ENCODE assay signal across 19 mouse cellular contexts in the genomic region with DNA sequence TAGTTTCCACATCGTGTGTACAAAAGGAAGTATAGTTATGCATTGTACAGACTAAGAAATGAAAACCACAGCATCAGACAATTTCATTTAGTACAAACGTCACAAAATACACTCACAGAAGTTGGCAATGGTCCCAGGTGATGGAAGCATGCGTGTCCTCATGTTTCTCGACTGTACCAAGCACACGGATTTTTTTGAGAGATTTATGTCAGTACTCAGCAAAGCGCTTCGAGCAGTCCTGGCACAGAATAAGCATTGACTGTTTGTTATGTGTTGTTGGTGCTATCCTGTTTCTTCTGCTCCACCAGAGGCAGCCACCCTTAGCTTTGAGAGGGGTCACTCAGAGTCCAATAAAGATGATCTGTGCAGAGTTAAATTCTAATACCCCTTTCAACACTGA.
DNase-seq lines count a peak whose midpoint lies in the region; ATAC-seq and TF ChIP-seq lines count a peak whose summit lies in the region.
"Had no signal": no experiment of that assay in that cellular context is flagged by ENCODE, and none has a peak within 500 bp of the region (broad histone marks: within the 10 kb centered on the region; RNA-seq: fewer than 3 reads in every experiment).

No protein-coding gene starts in this region.

- no peak overlapping the region for H3K9ac ChIP-seq in kidney, embryonic 16.5 days (replicated peaks; ENCODE audit: low read length)
- H3K9ac ChIP-seq in lung, postnatal 0 days (replicated peaks; ENCODE audit: low read depth) = no peak overlapping the region
- H3K9ac ChIP-seq: heart, embryonic 15.5 days; midbrain, embryonic 12.5 days had no signal

- WGBS in kidney, embryonic 16.5 days = 29% methylated on average over 7 of the region's 7 CpGs
- WGBS in lung, postnatal 0 days = 40% methylated on average over 7 of the region's 7 CpGs

- no peak overlapping the region for H3K4me2 ChIP-seq in kidney, embryonic 16.5 days (replicated peaks; ENCODE audit: low read depth, low read length)
- H3K4me2 ChIP-seq in lung, postnatal 0 days (replicated peaks; ENCODE audit: low read depth, low read length) = no peak overlapping the region
- H3K4me2 ChIP-seq: heart, embryonic 15.5 days; liver, embryonic 11.5 days; midbrain, embryonic 12.5 days had no signal

- TF ChIP-seq EP300 in lung, postnatal 0 days (IDR thresholded peaks at IDR 0.05) = no peak

- H3K4me3 ChIP-seq in kidney, embryonic 16.5 days (ENCODE audit: low read length) = no peak overlapping the region
- H3K4me3 ChIP-seq in lung, postnatal 0 days (ENCODE audit: low read depth, low read length) = no peak overlapping the region
- H3K4me3 ChIP-seq: heart, embryonic 15.5 days; midbrain, embryonic 12.5 days had no signal

- H3K4me1 ChIP-seq in kidney, embryonic 16.5 days (ENCODE audit: insufficient read depth, low read length) = peaks cover 5% of the 10 kb centered on the region
- H3K4me1 ChIP-seq in lung, postnatal 0 days (ENCODE audit: insufficient read depth, low read depth, low read length) = no peaks in the 10 kb centered on the region
- H3K4me1 ChIP-seq: midbrain, embryonic 12.5 days had no signal

- no peak for TF ChIP-seq CTCF in lung, postnatal 0 days (IDR thresholded peaks at IDR 0.05)

- no peaks in the 10 kb centered on the region for H3K9me3 ChIP-seq in kidney, embryonic 16.5 days (ENCODE audit: low read length)
- no peaks in the 10 kb centered on the region for H3K9me3 ChIP-seq in lung, postnatal 0 days (ENCODE audit: low read length)
- H3K9me3 ChIP-seq: heart, embryonic 15.5 days; midbrain, embryonic 12.5 days had no signal

- no peaks in the 10 kb centered on the region for H3K36me3 ChIP-seq in kidney, embryonic 16.5 days (ENCODE audit: insufficient read depth, low read length)
- no peaks in the 10 kb centered on the region for H3K36me3 ChIP-seq in lung, postnatal 0 days (ENCODE audit: insufficient read depth, low read length)
- H3K36me3 ChIP-seq: heart, embryonic 15.5 days; midbrain, embryonic 12.5 days had no signal

- no peaks in the 10 kb centered on the region for H3K27me3 ChIP-seq in kidney, embryonic 16.5 days (ENCODE audit: insufficient read depth, low read length)
- H3K27me3 ChIP-seq in lung, postnatal 0 days (replicated peaks; ENCODE audit: insufficient read depth, low read length) = no peaks in the 10 kb centered on the region
- H3K27me3 ChIP-seq: heart, embryonic 15.5 days; midbrain, embryonic 12.5 days had no signal

- H3K27ac ChIP-seq in kidney, embryonic 16.5 days (ENCODE audit: low read length) = peak overlapping the region; percentile 71; the same call in 1 of the 2 replicates
- no peak overlapping the region for H3K27ac ChIP-seq in lung, postnatal 0 days (ENCODE audit: low read length)
- H3K27ac ChIP-seq: heart, embryonic 15.5 days; midbrain, embryonic 12.5 days had no signal

- peak; percentile 89 for ATAC-seq in kidney, embryonic 16.5 days (ENCODE audit: low FRiP score, low TSS enrichment)
- ATAC-seq in lung, postnatal 0 days = peak; percentile 48; the same call in 1 of the 2 replicates
- ATAC-seq: activated CD4-positive, CD25-positive, alpha-beta regulatory T cell, adult 4 months; hindbrain, embryonic 16.5 days; intestine, embryonic 16.5 days had no signal

- DNase-seq in kidney, postnatal 36 days = no peak
- DNase-seq in lung, postnatal 0 days (ENCODE audit: low spot score) = peak; percentile 26
- no peak for DNase-seq in lung, postnatal 36 days
- peak; percentile 48 for DNase-seq in adrenal gland, postnatal 14 days
- no peak for DNase-seq in gastrocnemius, postnatal 4 days (ENCODE audit: low spot score in 2 of 2)
- no peak for DNase-seq in layer of hippocampus, adult 11-12 months (ENCODE audit: low spot score)
- DNase-seq: cerebellum, adult 11 months; cerebellum, postnatal 10 days; gastrocnemius, postnatal 10 days; left cerebral cortex, postnatal 4 days; lung, adult 18-20 months; retina, postnatal 1 day had no signal

Comparison
In these comparisons a context has a peak if more than half of its experiments do, and no peak if none do; other contexts are left out.
1. DNase-seq: peak in lung, postnatal 0 days (single experiment) and adrenal gland, postnatal 14 days (single experiment); none in kidney, postnatal 36 days (0 of 2), lung, postnatal 36 days (single experiment), gastrocnemius, postnatal 4 days (0 of 2) and layer of hippocampus, adult 11-12 months (single experiment).